Mouse (Mus musculus) spleen, adult 2 months (tissue): ENCODE measurements around the gene Asgr1.

Experiments used
- CTCF ChIP-seq: fragments of 200-500 bp; IDR thresholded peaks from 2 replicates; pipeline ENCODE4 v1.5.1; 2011; ENCODE audit warnings: mild to moderate bottlenecking, inconsistent platforms; ENCODE audit not compliant: insufficient read depth, insufficient read length, insufficient replicate concordance; ENCODE audit errors: extremely low read depth
- POLR2A ChIP-seq: fragments of 200-500 bp; IDR thresholded peaks from 2 replicates; pipeline ENCODE4 v1.6.1; 2011; ENCODE audit warnings: low read depth, low read length, inconsistent platforms

- TF ChIP-seq POLR2A (no peak), CTCF (no peak)
Observed at GRCm38 (mm10) chr11:70079175-70079574, 25.3 kb downstream of the Asgr1 start.
